Mouse (Mus musculus) c-Kit-positive CD71-negative TER-119-negative erythroid progenitor cells, embryonic 14.5 days (primary cell): Measurements from ENCODE around the gene Atp6ap2.
"Not testable (repeated sequence)": the region's sequence is repeated elsewhere in the genome, so short reads cannot be mapped to it uniquely, and the experiment has no call there.

ENCODE experiments used
- DNase-seq: peaks from one replicate; pipeline ENCODE4 v3.0.0-alpha.2; 2013; ENCODE audit warnings: low read depth

Atp6ap2 gene

DNA sequence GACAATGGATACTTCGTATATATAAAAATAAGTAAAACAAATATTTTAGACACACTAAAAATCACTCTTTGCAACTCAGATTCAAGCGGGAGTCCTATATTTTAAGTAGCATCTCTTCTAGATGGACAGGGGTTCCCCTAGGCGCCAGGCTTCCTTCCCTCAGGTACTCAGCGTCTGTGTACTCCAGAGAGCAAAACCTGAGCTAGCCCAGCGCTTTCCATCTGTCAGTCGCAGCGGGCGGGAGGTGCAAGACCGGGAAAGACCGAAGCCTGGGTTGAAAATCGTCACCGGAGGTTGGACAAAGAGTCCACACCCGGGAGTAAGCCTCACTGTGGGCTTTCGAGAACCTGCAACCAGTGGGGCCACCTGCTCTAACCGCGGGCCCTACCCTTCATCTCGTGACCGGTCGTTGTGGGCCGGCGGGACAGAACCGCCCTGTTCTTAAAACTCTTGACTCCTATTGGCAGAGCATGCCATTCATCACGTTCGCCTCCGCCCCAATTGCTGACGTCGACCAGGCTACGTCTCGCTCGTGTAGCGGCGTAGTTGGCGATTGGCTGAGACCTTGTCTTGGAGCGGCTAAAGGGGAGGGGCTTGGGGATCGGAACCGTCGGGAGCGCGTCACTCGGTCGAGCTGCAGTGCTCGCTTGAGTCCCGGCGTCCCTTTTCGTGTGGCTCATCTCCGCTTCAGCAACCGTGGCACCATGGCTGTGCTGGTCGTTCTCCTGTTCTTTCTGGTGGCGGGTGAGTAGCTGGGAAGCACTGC lies at the start of gene Atp6ap2:
TSS of gene Atp6ap2 (plus strand) at position 610 of the 766 bp plus-strand sequence.
- peak; percentile 86 for DNase-seq

DNA sequence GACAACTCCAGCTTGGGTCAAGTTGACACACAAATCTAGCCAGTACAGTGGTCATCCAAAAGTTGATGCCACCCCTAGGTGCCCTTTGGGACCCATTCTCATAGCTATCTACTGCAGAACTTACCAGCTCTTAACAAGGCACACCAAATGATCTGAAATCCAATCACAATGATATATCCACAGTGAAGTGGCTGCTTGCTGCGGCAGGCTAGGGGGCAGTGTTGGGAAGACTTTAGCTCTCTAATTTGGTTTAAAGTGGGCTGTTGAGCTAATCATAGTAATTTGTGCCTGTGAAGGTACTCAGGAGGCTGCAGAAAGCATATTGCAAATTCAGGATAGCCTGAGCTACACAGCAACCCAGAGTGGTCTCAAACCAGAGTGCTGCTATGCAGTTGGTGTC lies 43.2 kb upstream of the Atp6ap2 start:
- no peak for DNase-seq

DNA sequence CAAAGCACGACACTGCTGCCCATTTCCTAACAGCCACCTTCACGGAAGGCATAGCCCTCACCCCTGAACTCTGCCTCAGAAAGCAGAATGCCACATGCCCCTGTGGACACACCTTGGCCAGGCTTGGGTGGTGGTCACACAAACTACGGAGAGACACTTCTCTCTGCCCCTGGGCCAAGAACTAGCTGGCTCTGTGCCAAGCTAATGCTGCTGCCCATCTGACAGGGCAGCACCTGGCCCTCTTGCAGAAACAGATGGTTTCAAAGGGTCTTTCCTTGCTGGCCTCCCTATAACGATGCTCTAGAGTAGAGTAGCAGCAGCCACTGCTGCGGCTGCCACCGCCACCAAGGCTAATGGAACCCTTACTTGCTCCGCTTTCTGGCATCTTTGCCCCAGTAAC lies 30.5 kb upstream of the Atp6ap2 start:
- no peak for DNase-seq

DNA sequence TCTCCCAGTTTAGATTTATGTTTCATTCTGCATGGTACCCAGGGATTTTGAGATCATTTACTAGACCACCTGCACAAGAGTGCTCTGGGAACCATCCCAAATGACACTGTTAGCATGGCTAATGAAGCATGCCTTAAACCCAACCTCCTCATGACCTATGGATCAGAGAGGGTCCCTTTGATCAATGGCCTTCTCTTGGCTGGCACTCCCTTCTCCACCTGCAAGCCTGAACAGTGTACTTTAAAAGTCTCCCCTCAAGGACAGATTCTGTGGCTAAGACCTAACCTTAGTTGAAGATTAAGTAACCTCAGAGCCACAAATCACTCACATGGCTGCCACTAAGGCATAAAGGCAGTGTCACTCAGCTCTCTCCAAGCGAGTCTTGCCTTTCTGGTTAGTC lies 16.2 kb upstream of the Atp6ap2 start:
- DNase-seq, result no peak

DNA sequence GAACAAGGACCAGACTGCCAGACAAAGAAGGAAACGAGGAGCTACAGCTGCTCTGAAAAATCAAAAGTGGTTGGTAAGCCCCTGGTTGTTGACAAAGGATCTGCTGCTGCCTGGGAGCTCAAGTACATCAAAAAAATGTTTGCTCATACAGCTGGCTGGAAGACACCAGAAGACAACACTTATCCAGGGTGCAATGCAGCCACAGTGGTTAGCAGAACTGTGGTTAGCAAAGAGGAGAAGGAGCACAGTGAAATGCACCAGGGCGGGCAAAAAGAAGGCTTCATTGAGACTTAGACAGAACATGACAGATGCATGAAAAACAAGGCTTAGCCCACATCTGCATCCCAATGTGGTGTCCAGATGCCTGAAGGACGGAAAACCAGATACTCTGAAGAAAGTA lies 9.7 kb upstream of the Atp6ap2 start:
- no peak for DNase-seq

DNA sequence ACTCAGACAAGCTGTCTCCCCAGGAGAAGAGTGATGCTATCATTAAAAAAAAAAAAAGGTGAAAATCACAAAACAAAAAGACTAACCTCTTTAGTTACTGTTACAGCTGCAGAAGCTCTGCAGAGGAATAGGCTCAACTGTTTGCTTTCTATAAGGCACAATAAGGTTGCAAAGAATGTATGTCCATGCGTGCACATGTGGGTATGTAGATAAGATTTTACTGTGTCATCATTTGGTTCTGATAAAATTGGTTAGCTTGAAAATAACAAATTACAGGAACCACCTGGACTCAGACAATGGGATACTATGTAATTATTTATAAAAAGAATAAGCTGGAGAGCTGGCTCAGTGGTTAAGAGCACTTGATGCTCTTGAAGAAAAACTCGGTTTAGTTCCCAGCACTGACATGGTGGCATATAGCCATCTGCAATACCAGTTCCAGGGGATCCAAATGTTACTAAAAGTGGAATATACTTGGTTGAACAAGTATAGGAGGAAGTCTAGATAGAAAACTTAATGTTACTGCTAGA lies 9.2 kb upstream of the Atp6ap2 start:
- no peak for DNase-seq

DNA sequence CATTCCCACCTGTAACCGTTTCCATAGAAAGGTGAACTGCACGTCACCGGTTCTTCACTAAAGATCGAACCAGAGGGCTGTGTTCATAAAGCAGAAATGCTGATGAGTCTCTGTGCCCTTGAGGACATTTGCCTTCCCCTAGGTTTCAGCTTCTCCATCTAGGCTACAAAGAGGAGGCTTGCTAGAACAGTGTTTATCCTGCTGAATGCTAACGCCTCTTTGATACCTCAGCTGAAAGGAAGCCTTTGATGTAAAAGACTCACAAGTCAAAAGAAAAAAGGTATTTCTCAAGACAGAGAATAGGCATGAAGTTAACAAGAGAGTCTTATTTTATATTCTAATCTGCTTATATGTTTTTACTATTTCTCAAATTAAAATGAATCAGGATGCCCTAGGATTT lies 4.3 kb upstream of the Atp6ap2 start:
- DNase-seq, result no peak

DNA sequence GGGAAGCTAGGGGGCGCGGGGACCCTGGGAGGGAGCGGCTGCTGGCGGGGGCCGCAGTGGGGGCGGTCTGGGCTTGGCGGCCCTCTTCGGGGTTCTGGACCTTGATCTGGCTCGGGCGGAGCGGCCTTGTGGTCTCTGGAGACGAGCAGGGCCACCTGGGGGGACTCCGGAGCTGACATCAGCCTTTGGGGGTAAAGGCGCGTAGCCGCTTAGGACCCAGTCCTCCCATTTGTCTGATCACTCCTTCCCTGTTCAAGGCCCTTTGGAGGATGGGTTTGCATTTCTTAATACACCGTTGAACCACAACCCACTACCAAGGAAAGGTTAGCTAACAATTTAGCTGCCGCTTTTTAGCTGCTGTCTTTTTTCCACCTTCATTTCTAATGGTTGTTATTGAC lies 356 bp downstream of the Atp6ap2 start:
- DNase-seq, result peak; percentile 7

DNA sequence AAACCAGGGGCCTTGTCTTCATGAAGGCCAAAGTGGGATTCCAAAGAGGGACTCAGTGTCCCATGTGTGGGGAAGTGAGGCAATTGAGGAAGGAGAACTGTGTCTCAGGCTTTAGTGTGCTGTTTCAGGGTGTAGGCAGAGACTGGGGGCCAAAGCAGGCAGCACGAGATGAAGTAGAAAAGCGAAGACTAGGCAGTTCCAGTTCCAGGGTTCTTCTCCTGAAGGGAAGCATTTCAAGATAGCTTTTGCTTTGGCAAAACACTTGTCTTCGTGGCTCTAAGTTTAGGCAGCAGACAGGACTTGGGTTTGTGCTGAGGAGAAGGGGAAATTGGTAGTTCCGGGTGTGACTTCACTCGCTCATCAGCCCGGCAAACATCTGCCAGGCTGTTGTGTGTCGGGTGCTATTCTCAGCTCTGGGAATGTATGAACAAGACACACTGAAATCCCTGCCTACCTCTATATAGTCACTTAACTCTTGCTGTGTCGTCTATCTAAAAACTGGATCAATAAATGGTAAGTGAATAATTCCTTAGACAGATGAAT lies 3.9 kb downstream of the Atp6ap2 start:
- DNase-seq, result no peak

DNA sequence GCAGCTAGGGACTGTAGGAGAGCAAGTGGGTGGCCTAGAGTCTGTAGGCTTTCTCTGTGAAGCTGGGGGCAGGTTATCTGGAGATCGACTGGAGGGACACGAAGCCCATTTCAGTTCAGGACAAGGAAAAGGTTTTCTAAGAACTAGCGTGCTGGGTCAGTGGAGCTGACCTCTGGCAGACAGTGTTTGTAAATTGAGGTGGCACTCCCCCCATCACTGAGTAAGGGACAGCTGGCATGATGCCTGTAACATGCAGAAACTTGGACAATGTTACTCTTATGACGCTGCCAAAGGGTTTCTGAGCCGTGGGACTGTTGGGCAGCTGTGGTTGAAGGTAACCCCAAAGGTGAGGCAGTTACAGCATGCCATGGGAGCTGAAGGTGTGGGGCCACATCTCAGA lies 4.4 kb downstream of the Atp6ap2 start:
- no peak for DNase-seq

DNA sequence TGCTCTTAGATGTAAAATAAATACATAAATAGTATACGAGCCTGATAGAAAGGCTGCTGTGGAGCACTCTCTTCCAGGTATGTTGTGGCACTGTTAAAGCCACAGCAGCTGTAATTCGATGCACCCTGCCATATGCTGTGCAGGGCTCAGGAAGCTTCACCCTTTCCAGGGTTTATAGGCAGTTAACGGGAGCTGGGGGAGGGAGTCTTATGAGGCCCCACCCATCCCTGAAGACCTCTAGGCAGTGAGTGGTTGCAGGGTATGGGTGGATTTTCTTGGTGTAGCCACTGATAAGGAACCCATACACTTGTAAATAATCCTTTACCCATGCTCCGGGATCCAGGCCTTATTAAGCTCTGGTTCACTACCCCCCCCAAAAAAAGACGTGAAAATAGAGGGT lies 6.2 kb downstream of the Atp6ap2 start:
- DNase-seq, result no peak

DNA sequence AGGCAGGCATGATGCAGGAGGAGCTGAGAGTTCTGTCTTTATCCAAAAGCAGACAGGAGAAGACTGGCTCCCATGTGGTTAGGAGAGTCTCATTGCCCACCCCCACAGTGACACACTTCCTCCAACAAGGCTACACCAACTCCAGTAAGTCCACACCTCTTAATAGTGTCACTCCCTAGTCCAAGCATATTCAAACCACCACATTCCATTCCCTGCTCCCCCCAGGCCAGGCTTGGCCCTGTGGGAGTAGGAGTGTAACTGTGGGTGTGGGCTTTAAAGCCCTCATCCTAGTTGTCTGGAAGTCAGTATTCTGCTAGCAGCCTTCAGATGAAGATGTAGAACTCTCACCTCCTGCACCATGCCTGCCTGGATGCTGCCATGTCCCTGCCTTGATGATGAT lies 22.9 kb downstream of the Atp6ap2 start:
- not testable (repeated sequence) for DNase-seq

DNA sequence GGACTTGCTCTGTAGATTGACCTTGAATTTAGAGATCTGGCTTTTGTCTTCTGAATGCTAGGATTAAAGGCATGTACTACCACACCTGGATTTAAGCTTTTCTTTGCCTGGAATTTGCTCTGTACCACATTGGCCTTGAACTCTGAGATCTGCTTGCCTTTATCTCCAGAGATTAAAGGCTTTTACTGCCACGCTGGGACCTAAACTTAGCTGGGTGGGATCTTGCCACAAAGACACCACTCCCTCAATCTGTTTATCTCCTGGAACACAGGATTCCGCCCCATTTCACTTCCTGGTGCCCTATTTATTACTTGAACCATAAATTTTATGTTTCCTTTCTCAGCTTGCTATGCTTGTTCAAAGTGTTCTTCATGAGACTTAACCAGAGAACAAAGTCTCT lies 23.6 kb downstream of the Atp6ap2 start:
- DNase-seq, result no peak

DNA sequence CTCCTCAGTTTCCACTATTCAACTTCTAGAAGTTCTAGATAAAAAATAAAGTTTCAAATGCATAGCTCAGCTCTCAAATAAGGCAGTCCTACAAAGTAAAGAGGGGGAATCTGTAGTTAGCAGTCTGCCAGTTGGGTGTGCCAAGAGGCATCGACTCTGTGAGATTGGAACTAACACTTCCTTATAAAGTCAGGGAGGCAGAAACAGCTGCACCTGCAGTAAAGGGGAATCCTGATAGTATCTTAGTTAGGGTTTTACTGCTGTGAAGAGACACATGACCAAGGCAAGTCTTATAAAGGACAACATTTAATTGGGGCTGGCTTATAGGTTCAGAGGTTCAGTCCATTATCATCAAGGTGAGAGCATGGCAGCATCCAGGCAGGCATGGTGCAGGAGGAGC lies 24.8 kb downstream of the Atp6ap2 start:
- not testable (repeated sequence) for DNase-seq

DNA sequence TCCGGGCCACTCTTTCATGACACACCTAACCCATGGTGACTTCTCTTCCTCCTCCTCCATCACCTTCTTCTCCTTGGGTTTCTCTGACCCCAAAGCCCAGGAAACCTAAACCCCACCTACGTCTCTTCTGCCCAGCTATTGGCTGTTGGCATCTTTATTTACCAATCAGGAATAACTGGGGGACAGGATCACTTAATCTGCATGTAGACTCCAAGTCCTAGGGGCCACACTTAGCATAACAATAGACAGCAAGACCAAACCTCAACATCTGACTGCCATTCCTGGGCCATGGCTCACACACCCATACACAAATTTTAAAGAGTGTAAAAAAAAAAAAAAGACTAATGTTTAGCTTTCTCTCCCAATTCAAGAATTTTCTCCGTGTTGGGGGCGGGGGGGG lies 37.5 kb downstream of the Atp6ap2 start:
- no peak for DNase-seq

DNA sequence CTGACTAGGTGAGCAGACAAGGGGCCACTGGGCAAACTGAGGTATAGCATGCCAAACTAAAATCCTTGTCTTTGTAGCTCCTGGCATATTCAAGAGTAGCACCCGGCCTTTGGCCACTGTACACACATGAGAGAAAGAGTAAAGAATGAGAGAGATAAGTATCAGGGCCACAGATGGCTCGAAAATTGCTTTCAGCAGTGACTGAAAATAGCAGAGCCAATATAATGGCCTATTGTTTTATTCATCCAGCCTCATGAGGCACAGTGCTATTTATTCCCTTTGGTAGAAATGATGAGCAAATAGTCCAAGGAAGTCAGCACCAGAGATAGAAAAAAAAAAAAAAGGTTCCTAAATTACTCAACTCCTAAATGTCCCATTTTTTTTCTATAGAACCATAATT lies 57.4 kb downstream of the Atp6ap2 start:
- DNase-seq, result no peak

DNA sequence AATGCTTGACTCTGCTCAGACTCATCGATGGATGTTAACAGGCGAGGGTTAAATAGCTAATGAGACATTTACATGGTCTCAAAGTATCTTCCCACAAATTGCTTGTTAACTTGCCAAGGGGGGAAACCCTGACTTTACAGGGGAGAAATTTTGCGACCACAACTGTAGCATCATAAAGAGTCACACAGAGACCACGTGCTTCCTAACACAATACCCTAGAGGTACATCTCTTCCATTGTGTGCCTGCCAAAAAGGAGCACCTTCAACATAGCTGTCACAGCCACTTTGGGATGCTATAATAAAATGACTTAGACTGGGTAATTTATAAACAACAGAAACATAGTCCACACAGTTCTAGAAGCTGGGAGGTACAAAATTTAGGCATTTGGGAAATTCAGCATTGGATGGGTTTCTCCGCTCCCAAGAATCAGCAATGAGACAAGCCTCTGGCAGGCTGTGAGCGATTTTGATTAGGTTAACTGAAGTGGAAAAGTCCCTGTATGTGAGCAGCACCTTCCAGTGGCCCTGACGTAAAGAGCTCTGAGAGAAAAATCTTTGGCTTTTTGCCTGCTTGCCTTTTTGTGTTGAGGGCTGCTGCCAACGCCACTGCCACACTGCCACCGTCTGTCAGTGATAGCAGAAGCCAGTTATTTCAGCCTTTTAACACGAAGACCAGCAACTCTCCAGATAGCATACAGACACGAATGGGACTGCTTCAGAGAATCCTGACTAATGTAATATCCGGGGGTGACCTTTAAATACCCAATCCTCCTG lies 58.1 kb downstream of the Atp6ap2 start:
- DNase-seq, result no peak

DNA sequence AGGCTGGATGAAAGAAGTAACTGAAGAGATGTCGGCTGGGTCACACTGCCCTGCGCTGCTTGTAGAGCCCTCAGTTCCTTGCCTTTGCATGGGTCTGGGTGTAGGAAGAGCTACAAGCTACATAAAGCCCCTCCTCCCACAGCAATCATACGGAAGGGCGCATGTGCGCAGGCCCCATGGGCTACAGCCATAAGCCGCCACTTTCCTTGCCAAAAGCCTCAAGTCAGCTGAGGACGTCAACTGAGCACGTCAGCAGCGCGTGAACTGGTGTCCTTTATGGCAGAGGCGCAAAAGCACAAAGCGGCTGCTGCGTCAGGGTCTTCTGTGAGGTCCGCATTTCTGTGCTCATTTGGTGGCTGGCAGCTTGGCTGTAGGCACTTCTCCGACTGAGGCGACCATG lies 64.3 kb downstream of the Atp6ap2 start:
- DNase-seq, result no peak

DNA sequence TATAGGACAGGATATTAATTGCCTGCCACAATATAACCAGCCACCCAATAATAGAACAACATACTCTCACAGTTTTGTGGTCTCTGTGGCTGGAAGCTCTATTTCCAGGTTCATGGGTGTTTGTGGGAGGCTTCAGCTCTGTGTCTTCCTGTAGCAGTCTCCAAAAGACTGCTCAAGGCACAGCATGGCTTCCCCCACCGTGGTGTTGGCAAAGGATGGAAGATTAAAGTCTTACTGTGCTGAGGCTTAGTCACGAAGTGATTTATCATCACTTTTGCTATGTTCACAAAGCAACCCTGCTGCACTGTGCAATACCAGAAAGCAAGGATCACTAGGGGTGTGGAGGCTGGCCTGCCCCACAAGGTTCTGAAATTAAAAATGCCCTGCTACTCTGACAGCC lies 66.3 kb downstream of the Atp6ap2 start:
- DNase-seq, result no peak
